Comparison of ENCODE assay signal across 8 mouse cellular contexts in genomic region chr4:136248464-136249331, GRCm38 (mm10). TPM values are rescaled to one million over a fixed set of nuclear protein-coding genes. Genes with fewer than 3 reads are reported as not detected.
DNase-seq lines count a peak whose midpoint lies in the region; ATAC-seq and TF ChIP-seq lines count a peak whose summit lies in the region.

No protein-coding gene starts in this region.

- no peaks in the 10 kb centered on the region; the same call in 1 of the 2 replicates for H3K27me3 ChIP-seq in testis, adult 2 months (ENCODE audit: control insufficient read depth, insufficient read depth, low read length)
- peaks cover 47% of the 10 kb centered on the region for H3K27me3 ChIP-seq in midbrain, embryonic 16.5 days (ENCODE audit: control insufficient read depth, insufficient read depth, low read depth, low read length)

- H3K27ac ChIP-seq in testis, adult 2 months (ENCODE audit: control insufficient read depth, insufficient read depth, low read depth, low read length), result no peak overlapping the region
- H3K27ac ChIP-seq in midbrain, embryonic 16.5 days (ENCODE audit: low read length), result no peak overlapping the region

- intact Hi-C loops in gastrocnemius, postnatal 14 days (cut with DNase I; ENCODE audit: low total_unique reads), result no loop called here

- no peak for TF ChIP-seq CTCF in testis, adult 2 months (IDR thresholded peaks at IDR 0.05; ENCODE audit: control insufficient read depth, insufficient read depth, insufficient replicate concordance, low read depth, low read length)

- WGBS in midbrain, embryonic 16.5 days, result 1% methylated on average over 36 of the region's 37 CpGs

- DNase-seq in testis, postnatal 10 days (ENCODE audit: low spot score), result no peak
- DNase-seq in gastrocnemius, postnatal 14 days, result peak; percentile 71
- peak; percentile 68 for DNase-seq in kidney, postnatal 14 days
- no peak for DNase-seq in MN1 (ENCODE audit: low spot score)
- DNase-seq in urinary bladder, adult 2 months (ENCODE audit: low spot score), result no peak
- DNase-seq in spleen, adult 12 weeks (ENCODE audit: low spot score), result no peak

- no peak for TF ChIP-seq POLR2A in testis, adult 2 months (IDR thresholded peaks at IDR 0.05; ENCODE audit: control insufficient read depth, low read depth, low read length)

- peaks cover 20% of the 10 kb centered on the region for H3K4me1 ChIP-seq in testis, adult 2 months (ENCODE audit: control insufficient read depth, insufficient read depth, low read length)
- peaks cover 22% of the 10 kb centered on the region for H3K4me1 ChIP-seq in midbrain, embryonic 16.5 days (ENCODE audit: control insufficient read depth, insufficient read depth, low read length)

- H3K4me3 ChIP-seq in testis, adult 2 months (ENCODE audit: control insufficient read depth, low read depth, low read length), result peak overlapping the region; percentile 77
- peak overlapping the region; percentile 34 for H3K4me3 ChIP-seq in midbrain, embryonic 16.5 days (ENCODE audit: low read depth, low read length)

- no peaks in the 10 kb centered on the region for H3K9me3 ChIP-seq in midbrain, embryonic 16.5 days (replicated peaks; ENCODE audit: control insufficient read depth, low read length, poor library complexity, severe bottlenecking)

- peak overlapping the region; percentile 56 for H3K4me2 ChIP-seq in midbrain, embryonic 16.5 days (ENCODE audit: low read length)

- no peaks in the 10 kb centered on the region for H3K36me3 ChIP-seq in testis, adult 2 months (ENCODE audit: control insufficient read depth, insufficient read depth, low read length)
- no peaks in the 10 kb centered on the region for H3K36me3 ChIP-seq in midbrain, embryonic 16.5 days (ENCODE audit: control insufficient read depth, insufficient read depth, low read length)

- ATAC-seq in midbrain, embryonic 16.5 days, result no peak

- no peak overlapping the region for H3K9ac ChIP-seq in midbrain, embryonic 16.5 days (ENCODE audit: low read depth, low read length)

RNA-seq across cellular contexts. Expression of gene Tcea3, which starts 1.2 kb away (rescaled TPM):
- 0.49 and 0.54 TPM in 2 replicates for polyA plus RNA-seq in testis, adult 2 months (2012; rRNA removed)
- 100 to 1,000 TPM; 212 to 226 TPM for total RNA-seq in gastrocnemius, postnatal 14 days (2021)
- polyA plus RNA-seq in midbrain, embryonic 16.5 days (2015; fragmentation: Nextera tagmentation; extraction: Ambion mirVana), result 0.67 and 1.2 TPM in 2 replicates
- polyA plus RNA-seq in urinary bladder, adult 2 months (2012; rRNA removed), result 42.6 and 65.1 TPM in 2 replicates

RNA-seq across cellular contexts. Expression of gene Zfp46, which starts 35.8 kb away (rescaled TPM):
- polyA plus RNA-seq in testis, adult 2 months (2012; rRNA removed), result 4.8 and 5.4 TPM in 2 replicates
- 10 to 100 TPM; 35.9 to 47.2 TPM for total RNA-seq in gastrocnemius, postnatal 14 days (2021)
- polyA plus RNA-seq in midbrain, embryonic 16.5 days (2015; fragmentation: Nextera tagmentation; extraction: Ambion mirVana), result 42.8 and 43.3 TPM in 2 replicates
- 41.0 and 50.3 TPM in 2 replicates for polyA plus RNA-seq in urinary bladder, adult 2 months (2012; rRNA removed)

RNA-seq across cellular contexts. Expression of gene Asap3, which starts 42.5 kb away (rescaled TPM):
- 4.1 and 6.7 TPM in 2 replicates for polyA plus RNA-seq in testis, adult 2 months (2012; rRNA removed)
- total RNA-seq in gastrocnemius, postnatal 14 days (2021), result 1 to 10 TPM; 4.0 to 5.9 TPM
- polyA plus RNA-seq in midbrain, embryonic 16.5 days (2015; fragmentation: Nextera tagmentation; extraction: Ambion mirVana), result 4.5 and 5.1 TPM in 2 replicates
- polyA plus RNA-seq in urinary bladder, adult 2 months (2012; rRNA removed), result 11.7 and 11.8 TPM in 2 replicates

Comparison
In these comparisons a context has a peak if more than half of its experiments do, and no peak if none do; other contexts are left out.
1. DNase-seq: peak in gastrocnemius, postnatal 14 days (single experiment) and kidney, postnatal 14 days (single experiment); none in testis, postnatal 10 days (single experiment), MN1 (single experiment), urinary bladder, adult 2 months (single experiment) and spleen, adult 12 weeks (single experiment).
2. RNA of gene Tcea3, which starts 1.2 kb away (polyA plus RNA-seq): 42.6 to 65.1 TPM in urinary bladder, adult 2 months; 0.67 to 1.2 TPM in midbrain, embryonic 16.5 days and 0.49 to 0.54 TPM in testis, adult 2 months; every median in the first group is over 10 times any median in the second.